Mouse (Mus musculus) neural tube, embryonic 10.5 days (tissue): ENCODE data around the gene Caln1.
A peak's percentile ranks its signal among the peaks of the same experiment; 100 is the strongest.

Experiments used
- DNase-seq: peaks from one replicate; pipeline ENCODE4 v3.0.0-alpha.2; 2017; ENCODE audit warnings: low spot score; ENCODE audit errors: extremely low spot score

Gene Caln1

DNA sequence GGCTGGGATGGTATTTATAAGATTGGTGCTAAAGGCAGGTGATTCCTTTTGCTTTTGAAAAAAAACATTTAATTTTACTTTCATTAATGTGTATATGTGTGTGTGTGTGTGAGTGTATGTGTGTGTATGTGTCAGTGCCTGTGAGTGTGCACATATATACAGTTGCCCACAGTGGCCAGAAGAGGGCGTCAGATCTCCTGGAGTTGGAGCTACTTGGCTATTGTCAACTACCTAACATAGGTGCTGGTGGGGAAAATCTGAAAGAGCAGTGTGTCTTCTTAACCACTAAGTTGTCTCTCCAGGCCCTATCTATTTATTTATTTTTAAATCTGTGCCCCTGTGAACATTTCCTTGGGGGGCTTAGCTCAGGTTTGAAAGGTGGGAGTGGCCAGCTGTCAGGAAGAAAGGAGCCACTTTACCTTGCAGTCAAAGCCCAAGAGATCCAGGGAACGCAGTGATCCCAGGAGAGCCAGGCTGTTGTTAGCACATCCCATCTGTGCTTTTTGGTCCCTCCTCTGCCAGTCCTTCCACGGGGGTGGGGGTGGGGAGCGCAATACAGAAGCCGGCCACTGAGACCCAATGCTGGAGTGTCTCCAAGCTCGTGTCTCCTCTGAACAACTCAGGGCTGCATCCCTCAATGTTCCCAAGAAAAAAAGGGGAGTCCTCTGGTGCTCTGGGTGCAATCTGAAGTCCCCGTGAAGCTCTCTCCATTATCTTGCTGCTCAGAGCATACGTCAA, 24.5 kb downstream of the Caln1 start:
- no peak for DNase-seq

DNA sequence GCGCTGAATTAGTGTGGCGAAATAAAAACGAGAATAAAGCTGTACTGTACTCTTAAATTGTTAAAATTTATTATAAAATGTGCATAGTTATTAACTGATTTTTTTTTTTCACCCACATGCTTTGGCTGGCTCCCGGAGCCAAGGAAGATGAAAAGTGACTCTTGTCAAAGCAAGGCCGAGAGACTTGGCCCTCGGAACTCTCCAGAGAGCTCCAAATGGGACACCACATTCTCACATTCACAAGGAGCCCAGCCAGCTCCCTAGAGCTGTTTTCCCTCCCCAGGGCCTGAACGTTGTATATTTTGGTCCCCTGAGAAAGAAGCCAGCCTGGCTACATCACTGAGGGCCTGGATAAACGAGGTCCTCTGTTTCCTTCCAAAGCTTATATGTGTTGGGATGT, 25.1 kb downstream of the Caln1 start:
- no peak for DNase-seq

DNA sequence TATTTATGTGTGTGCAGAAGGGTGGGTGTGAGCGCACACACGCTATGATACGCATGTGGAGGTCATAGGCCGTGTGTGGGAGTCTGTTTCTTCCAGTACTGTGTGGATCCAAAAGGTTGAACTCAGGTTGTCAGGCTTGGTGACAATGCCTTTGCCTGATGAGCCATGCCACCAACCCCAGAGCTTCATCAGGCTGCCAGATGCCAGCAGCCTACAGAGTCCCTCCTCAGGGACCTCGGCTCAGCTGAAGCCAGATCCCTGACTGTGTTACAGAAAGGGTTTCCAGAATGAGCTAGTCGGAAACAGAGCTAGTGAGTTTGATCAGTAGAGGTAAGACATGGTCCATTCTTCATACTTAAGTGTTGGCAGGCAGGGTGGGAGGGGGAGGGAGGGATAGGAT, 25.9 kb downstream of the Caln1 start:
- DNase-seq: no peak

DNA sequence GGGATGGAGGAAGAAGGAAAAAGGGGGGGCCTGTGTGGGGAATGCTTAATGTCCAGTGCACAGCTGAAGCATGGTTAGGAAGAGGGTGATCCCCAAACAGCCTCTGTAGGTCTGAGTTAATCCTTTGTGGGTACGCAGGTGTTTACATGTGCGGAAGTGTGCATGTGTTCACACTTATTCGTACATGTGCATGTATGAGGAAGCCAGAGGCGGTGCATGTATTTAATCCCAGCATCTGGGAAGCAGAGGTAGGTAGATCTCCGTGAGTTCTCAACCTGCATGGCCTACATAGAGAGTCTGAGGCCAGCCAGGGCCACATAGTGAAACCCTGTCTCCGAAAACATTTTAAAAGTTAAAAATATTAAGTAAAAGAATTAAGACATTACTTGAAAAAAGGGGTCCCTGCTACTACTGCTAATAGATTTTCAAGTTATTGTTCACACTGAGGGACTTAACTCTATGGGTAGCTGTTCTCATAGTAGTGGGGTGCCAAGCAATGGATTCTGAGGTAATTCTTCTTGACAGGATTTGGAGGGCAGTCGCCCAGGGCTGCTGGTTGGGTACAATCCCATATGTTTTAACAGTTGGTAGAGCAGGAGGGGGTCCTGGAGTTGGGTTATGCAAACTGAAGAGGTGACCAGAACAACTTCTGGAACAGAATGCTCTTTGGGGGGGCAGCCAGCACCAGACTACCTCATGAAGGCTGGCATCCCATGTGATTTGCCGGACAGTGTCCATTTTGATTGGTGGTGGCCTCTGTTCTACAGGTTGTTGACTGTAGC, 31.1 kb downstream of the Caln1 start:
- DNase-seq: no peak

DNA sequence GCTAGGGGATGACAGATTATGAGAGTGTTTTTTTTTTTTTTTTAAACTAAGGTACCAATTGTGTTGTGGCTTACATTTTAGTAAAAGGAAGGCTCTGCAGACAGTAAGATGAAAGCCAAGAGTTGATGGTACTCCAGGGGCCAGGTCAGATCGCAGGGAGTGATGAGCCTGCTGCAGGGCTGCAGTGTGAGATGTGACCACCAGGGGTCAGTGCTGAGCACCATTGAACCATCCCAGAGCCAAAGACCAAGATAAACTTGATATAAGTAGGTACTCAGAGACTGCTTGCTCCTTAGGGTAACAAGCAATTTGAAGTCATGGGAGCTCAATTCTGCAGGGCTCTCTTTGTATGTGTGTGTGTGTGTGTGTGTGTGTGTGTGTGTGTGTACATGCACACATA, 35.9 kb downstream of the Caln1 start:
- DNase-seq: peak; percentile 71

DNA sequence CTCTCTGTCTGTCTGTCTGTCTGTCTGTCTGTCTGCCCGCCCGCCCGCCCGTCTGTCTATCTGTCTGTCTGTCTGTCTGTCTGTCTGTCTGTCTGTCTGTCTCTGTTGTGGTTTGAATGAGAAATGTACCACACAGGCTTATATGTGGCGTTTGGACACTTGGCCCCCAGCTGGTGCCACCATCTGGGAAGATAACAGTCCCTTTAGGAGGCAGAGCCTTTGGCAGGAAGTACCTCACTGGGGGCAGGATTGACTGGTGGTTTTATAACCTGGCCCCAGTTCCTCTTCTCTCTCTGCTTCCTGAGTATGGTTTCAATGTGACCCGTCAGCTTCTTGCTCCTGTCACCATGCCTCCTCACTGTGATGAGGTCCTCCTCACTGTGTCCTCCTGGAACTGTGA, 40.5 kb downstream of the Caln1 start:
- DNase-seq: no peak

- no peak for DNase-seq
Observed at GRCm38 (mm10) chr5:130411516-130411915, 42.3 kb downstream of the Caln1 start.

DNA sequence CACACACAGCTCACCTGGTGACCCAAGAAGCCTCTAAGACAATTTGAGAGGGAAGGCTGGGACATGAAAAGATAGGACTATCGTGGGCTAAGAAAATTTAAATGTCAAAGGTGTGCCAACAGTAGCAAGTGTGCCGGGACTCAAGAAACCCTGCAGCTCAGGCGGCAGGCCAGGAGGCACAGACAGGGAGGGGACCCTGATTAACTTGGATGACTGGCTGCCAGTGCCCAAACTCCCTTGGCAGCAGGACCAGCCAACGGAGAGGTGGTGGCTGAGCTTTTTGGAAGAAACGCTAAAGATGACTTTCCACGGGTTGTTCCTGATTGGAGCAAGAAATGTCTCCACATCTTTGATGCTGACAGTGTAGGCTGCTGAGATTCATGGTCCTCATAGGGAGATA, 78.2 kb downstream of the Caln1 start:
- DNase-seq: no peak

DNA sequence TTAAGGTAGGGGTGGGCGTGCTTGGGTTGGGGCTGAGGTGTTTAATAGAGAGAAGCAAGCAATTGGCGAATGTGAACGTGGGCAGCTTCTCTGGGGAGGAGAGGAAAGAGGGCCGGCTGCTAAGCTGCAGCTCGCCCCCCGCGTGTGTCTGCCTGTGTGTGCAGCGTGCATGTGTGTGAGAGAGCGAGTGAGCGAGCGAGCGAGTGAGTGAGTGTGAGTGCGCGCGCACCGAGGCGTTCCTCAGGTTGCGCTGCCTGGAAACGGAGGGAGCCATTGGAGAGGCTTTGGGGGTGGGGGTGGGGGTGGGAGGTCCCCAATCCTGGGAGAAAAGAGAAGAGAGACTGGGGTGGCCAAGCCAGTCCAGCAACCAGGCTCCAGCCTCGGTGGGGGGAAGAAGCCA, 79.2 kb downstream of the Caln1 start:
- no peak for DNase-seq

DNA sequence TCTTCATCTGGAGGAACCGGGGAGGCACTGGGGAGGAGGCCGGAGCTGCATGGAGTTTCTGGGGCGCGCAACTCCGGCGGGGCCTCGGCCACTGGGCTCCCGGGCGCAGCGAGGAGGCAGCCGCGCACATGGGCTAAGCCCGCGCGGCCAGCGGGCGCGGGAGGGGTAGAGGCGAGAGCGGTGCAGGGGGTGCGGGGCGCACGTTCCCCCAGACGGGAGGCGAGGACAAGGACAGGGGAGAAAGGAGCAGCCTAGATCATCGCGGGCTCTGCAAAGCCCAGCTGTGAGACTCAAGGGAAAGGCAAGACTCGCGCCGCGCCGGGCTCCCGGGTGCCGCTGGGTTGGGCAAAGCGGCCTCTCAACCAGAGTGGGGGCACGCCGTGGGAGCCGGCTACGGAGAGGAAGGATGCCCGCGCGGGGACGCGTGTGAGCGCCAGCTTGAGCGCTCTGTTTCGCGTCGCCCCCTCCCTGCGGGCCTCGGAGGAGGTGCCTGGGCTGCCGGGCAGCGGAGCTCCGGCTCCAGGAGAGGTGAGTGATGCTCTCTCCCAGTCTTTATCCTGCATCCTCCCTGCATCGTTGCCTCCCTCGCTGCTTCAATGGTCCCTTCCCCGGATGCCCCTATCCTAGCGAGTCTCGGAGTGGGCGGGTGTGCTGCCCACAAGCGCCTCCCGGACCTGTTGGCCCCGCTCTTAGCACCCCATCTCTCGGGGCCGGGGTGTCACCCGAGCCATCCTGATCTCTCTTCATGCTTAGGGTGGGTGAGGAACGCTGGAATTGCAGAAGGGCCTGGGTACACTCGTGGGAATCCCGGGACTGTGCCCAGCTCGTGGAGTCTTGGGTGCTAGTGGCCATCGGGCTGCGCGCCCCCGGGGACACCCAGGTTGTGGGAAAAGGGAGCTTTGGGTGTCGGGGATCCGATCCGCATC, 79.9 kb downstream of the Caln1 start:
- peak; percentile 71 for DNase-seq

DNA sequence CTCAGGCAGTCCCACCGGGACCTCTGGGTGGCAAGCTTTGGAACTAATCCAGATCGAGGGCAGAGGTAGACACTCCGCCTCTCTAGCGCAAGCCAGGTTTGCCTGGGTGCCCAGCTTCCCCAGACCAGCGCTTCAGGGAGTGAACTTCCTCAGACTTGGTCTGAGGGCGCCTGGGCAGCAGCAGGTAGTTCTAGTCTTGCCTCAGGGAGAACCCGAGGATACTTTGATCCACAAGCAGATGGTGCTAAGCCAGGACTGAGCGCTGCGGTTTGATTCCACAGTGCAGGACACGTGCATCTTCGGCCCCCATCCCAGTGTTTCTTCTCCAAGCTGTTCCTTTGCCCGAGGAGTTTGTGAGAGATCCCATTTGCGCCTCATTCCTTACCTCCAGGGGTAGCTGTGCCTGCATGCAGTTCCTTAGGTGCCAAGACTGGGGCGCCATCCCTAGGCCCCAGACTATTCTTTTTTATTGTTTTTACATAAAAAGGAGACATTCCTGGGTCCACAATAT, 80.8 kb downstream of the Caln1 start:
- peak; percentile 19 for DNase-seq

- DNase-seq: no peak
Observed at GRCm38 (mm10) chr5:130458076-130458475, 88.8 kb downstream of the Caln1 start.

DNA sequence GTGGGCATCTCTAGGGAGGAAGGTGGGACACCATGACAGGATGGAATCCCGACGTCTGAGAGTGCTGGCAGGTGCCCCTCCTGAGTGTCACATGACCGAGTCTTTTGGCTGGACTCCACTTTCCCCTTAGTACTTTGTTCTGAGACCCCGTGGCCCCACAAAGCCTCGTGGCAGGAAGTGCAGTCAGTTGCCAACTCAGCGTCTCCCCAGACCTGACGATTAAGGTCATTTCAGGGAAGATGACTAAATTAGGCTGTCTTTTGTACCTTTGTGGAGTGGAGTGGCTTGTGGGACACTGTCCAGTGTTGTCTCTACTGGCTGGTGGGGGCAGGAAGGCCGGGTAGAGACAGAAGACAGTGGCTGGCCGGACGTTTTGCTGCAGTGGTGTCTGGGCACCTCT, 103.0 kb downstream of the Caln1 start:
- DNase-seq: no peak

DNA sequence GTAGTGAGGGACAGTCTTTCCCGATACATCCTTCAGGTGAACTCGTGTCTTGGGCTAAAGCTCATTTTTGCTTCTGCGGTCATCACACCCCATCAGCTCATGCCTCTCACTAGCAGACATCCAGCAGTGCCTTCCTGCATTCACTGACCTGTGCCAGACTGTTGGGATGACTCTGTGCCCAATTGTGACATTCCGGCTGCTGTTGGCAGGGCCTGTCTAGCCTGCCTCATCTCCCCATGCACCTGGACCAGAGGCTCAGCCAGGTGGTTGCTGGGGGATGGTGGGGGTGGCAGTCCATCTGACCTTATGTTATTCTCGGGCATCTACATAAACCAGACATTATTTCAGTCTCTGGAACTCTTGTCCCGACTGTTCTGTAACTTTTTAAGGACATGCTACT, 105.6 kb downstream of the Caln1 start:
- DNase-seq: no peak

GRCm38 (mm10) chr5:130476741-130477140, 107.5 kb downstream of the Caln1 start:
- DNase-seq: no peak

- no peak for DNase-seq
Observed at GRCm38 (mm10) chr5:130480290-130480689, 111.0 kb downstream of the Caln1 start.

DNA sequence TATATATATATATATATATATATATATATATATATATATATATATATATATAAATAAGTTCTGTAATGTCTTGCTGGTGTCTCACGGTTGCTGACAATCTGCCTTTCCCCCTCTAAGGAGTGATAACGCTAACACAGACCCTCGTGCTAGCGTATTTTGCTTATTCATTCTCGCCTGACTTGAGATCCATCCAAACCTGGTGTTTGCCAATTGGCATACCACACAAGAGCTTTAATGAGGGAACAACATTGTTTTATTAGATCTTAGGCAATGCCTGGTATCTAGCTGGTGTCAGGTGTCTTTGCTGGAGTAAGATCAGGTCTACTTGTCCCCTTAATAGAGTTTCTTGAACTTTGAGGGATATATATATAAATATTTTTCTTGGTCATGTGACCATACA, 122.2 kb downstream of the Caln1 start:
- DNase-seq: no peak

GRCm38 (mm10) chr5:130492305-130492704, 123.0 kb downstream of the Caln1 start:
- DNase-seq: no peak

DNA sequence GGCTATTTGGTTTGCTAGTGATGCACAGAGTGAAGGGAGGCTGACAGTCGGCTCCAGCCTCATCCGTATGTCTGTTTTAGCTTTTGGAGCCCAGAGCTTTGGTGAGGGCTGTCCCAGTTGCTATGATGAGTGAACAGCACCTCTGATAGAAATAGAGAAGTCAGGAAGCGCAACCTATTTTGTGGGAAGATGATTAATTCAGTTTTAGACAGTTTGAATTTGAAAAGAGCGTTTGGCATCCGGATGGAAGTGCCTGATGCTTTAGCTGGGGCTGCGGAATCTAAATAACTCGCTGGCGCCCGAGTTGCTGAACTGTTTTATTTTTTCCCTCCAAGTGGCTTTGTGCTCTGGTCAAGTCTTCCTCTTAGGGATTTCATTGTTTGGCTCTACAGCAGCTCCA, 133.3 kb downstream of the Caln1 start:
- DNase-seq: no peak

- DNase-seq: no peak
Observed at GRCm38 (mm10) chr5:130504891-130505290, 135.6 kb downstream of the Caln1 start.

DNA sequence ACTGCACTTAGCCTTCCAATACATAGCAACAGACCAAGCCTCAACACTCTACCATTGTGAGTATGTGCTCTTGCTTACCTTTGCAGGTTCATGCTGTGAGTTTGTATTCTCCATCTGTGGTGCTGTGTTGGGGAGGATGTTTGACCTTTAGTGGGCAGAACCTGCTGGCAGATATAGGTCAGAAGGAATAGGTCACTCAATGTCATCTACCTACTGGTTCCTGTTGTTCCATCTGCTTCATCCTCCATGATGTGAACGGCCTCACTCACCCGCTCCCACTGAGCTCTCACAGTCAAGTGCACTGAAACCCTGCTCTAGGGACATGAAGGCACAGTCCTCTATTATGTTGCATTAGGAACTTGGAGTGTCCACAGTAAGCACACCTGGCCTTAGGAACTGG, 141.3 kb downstream of the Caln1 start:
- DNase-seq: no peak

- DNase-seq: no peak
Observed at GRCm38 (mm10) chr5:130515395-130515794, 146.1 kb downstream of the Caln1 start.
